Mouse (Mus musculus): ENCODE data around the gene Ptprd.

Ptprd gene

DNA sequence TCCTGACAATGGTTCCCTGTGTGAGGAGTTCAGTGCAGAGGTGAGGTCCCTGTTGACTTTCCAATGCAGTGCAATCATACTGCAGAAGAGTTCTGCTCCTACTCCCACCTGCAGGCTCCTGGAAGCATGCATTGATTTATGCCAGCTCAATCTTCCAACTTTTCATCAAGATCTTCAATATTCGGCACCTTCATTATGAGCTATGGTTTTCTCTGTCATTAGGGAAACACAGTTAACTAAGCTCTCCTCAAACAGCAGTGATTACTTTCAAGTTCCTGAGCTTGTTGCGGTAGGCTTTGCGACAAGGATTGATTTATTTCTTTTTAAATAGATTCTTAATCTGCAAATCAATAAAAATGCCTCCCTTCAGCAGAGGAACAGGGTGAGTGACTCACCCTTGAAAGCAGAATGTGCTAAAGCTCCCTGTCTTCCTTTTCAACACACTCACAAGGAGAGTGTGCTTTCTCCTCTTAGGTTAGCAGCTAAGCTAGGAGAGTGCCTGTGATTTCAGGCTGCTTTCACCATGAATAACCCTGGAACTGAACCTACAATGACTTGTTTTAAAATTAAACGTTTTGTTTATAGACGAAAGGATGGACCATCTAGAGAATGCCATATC, 1298.1 kb downstream of the Ptprd start:
- no peak for DNase-seq (ENCODE audit: low spot score in 2 of 2)

DNA sequence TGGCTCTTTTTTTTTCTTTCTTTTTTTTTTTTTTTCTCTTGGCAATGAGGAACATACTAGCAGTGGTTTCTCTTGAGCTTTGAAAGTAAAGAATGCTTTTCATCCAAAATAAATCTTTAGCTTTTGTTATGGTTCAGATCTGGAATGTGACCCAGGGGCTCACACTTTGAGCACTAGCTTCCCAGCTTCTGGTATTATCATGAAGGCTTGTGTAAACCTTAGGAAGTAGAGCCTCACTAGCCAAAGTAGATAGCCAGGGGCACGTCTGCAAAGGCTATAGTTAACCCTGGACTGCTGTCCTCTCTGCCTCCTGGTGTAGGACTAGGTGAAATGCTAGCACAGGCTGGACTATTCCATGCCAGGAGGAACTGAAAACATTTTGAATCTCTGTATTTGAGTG, 1310.1 kb downstream of the Ptprd start:
- no peak for DNase-seq (ENCODE audit: low spot score in 2 of 2)

DNA sequence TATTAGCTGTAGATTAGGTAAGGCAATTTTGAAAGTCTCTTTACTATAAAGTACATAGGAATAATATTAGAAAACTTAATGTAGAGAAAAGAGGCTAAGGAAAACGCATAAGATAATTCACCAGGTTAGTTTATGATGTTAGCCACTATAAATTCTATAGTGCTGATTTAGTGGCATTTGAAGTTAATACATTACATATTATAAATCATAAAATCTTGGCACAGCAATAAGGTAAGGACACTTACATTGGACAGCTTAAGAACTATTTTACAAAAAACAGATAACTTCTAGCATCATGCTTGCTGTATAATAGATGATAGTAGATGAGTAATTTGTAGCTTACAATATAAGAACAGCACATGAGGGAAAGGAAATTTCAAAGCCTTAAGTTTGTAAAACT, 1322.1 kb downstream of the Ptprd start:
- DNase-seq (ENCODE audit: low spot score in 2 of 2), result no peak

DNA sequence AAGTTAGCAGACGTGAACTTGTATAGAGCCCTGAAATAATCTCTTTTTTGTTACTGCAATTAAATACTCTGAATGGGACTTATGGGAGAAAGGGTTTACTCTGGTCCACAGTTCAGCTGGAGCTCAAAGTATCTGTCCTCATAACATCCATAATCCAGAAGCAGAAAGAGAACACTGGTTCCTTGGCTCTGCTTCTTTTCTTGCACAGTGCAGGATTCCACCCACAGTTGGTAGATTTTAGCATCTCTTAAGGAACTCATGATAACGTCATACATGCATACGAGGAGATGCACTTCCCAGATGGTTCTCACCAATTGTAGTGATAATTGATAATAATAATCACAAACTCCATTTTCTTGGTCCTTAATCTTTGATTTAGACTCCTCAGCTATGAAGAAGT, 1330.2 kb downstream of the Ptprd start:
- no peak for DNase-seq (ENCODE audit: low spot score in 2 of 2)

DNA sequence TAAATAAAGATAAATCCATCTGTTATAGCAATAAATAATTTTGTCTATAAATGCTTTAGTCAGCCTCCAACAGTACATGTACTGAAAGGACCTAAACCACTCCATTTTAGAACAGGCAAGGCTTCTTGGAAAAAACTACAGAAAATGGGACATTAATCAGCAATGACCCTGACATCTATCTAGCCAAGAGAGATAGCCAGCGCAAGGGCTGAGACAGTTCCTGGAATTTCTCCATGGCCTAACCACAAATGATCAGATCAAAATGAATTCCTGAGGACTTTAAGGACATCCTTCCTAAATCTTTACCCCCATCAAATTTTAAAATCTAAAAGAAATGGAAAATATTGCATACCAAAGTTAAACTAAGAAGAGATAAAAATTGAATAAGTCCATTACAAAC, 1340.8 kb downstream of the Ptprd start:
- no peak for DNase-seq (ENCODE audit: low spot score in 2 of 2)

DNA sequence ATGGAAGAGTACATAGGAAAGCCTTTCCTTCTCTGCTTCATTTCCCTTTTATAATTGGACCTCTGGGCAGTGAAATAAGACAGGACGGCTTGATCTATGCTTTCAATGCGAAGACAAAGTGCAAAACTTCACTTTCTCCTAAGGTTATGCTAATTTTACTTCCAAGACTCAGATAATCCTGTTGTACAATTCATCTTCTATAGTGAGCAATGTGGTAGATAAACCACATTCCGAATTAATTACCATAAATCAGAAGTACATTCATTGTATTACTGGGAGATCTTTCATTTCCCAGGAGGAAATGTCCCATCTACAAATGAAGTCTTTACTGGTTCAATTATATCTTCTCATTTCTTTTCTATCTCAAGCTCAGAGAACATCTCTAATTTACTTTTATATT, 1346.2 kb downstream of the Ptprd start:
- no peak for DNase-seq (ENCODE audit: low spot score in 2 of 2)

GRCm38 (mm10) chr4:76846265-76846664, 1365.5 kb downstream of the Ptprd start:
- no peak for DNase-seq (ENCODE audit: low spot score in 2 of 2)

DNA sequence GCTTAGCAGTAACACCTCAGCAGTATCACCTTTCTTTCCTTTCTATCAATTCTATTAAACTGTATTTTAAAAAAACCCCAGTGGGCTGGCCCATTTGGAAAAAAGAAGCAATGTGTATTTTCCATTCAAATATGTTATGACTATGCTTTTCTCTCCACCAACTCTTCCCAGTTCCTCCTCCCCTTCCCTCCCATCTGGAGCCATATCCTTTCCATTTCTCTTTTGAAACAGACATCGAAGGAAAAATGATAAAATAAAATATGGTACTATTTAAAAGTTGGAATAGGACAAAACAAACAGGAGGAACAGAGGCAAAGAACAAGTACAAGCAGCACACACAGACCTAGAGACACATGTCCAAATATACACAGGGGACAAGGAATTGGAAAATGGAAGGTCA, 1372.7 kb downstream of the Ptprd start:
- no peak for DNase-seq (ENCODE audit: low spot score in 2 of 2)

DNA sequence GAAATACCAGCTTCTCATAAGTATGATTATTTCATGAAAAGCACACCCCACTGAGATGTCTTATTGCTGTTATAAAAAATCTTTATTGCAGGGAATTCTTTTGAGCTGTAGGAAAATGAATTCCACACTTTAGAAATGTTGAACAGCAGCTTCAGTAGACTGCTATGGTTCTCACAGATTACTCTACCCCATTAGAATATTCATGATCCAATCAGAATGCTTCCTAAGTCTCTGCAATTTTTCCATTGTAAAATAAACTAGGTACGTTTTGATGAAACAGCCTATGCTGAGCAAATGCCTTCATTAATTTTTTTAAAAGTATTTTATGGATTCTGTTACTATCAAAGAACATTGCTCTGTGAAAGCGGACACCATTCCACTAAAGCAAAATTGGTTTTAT, 1399.6 kb downstream of the Ptprd start:
- no peak for DNase-seq (ENCODE audit: low spot score in 2 of 2)

- no peak for DNase-seq (ENCODE audit: low spot score in 2 of 2)
Measured at GRCm38 (mm10) chr4:76802708-76803107, 1409.1 kb downstream of the Ptprd start.

DNA sequence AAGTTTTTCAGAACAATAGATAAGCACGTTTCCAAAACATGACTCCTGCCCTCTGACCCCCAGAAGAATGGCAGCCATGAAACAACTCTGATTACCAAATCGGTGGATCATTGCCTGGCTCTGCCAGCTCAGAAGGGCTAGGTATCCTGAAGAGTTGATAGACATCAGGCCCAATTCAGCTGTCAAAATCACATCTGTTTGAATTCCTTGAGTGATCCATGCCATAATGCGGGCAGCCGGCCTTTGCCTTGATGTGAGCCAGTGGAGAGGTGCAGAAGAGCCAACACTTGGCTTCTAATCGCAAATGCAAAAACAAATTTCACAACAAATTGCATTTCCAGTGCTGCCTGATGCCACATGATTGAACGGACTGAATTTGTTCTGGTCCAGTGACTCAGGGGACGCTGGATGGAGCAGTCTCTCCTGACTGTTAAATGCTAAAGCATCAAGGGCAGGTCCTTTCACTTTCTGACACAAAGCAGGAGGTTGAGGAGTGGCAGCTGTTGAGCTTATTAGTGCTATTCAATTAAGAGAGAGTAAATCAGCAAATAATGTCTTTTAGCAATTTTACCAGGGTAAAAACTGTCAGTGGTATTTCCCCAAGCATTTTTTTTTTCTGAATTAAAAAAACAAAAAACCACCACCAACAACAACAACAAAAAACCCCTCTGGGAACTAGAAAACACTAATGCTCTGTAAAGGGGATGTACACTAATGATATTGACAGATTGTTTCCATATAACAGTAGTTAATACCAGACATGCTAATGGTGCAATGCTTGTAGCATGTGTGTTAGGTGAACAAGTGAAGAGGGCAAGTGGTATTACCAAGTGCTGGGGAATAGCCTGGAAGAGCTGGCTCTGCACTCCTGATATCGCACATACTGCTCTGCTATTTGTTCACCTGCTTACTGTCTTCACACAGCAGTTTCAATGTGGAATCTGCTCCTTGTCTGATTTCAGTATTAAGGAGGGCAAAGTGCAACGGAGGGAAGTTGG, 1413.5 kb downstream of the Ptprd start:
- DNase-seq (ENCODE audit: low spot score in 2 of 2), result no peak

DNA sequence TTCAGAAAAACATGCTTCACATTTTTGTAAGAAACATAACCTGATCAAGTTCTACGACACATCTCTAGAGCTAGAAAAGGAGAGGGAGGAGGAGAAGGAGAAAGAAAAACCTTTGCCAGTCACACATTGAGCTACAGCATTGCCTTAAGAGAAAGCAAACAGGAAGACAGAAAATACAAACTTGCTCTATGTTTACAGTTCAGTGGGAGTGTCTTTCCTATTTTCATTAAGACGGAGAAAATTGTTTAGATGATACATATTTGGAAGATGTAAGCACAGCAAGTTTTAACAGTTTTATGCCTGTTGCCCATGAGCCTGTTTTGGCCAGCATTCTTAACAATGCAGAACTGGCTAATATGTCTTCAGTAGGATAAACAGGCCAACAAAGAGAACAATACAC, 1426.4 kb downstream of the Ptprd start:
- no peak for DNase-seq (ENCODE audit: low spot score in 2 of 2)

DNA sequence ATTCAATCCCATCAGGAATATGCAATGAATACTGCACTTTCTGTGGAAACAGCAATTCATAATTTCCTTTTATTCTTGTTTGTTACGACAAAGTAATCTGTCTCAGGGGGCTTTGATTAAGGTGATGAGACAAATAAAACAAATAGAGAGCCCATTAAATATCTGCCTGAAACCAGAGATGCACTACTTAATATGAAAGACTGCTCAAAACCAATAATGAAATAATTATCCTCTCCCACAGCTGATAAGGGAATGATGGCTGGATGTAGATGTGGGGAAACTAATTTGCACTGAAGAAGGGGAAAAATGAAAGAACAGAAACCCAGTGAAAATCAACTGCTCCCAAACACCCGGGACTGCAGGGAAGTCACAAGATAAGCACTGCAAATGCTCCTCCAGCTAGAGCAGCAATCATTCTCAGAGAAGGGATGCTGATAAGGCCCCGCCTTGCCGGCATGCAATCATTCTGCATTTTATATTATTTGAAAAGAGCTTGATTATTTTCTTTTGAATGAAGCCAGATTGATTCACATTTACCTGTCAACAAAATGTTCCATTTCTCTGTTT, 1432.1 kb downstream of the Ptprd start:
- DNase-seq (ENCODE audit: low spot score in 2 of 2), result no peak

DNA sequence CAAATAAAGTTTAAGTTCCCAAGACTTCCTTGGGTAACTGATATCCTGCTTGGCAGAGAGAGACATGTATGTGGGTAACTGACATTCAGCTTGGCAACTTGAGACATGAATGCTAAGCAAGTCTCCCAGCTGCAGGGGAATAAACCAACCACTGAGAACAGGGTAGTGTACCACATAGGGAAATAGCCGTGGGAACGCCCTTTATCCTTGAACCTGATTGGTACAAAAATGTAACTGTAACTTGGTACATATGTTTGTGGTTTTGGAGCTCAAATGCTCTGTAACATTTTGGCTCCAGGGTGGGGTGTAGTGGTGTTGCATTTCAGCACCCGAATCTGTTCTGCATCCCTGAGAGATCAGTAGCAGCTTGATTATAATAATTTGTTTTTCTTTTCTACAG, 1444.8 kb downstream of the Ptprd start:
- DNase-seq (ENCODE audit: low spot score in 2 of 2), result no peak

GRCm38 (mm10) chr4:76766429-76766828, 1445.3 kb downstream of the Ptprd start:
- DNase-seq (ENCODE audit: low spot score in 2 of 2), result no peak

DNA sequence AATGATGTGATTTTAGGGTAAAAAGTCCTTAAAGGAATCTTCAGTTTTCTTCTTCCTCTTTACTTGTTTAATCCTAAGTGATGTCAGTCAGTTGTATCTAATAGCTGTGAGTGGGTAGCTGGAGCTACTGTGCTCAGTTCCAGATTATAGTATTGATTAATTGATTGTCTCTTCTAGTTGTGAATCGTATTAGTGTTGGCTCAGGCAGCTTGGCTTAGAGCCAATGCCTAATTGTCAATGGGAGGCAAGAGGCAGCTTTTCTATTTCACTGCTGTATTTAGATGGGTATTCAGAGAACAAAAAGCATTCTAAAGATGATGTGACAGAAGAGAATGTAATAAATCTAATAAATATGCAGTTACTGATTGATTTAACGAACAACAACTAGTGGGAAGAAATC, 1461.1 kb downstream of the Ptprd start:
- no peak for DNase-seq (ENCODE audit: low spot score in 2 of 2)

- DNase-seq (ENCODE audit: low spot score in 2 of 2), result no peak
Measured at GRCm38 (mm10) chr4:76735831-76736230, 1475.9 kb downstream of the Ptprd start.

DNA sequence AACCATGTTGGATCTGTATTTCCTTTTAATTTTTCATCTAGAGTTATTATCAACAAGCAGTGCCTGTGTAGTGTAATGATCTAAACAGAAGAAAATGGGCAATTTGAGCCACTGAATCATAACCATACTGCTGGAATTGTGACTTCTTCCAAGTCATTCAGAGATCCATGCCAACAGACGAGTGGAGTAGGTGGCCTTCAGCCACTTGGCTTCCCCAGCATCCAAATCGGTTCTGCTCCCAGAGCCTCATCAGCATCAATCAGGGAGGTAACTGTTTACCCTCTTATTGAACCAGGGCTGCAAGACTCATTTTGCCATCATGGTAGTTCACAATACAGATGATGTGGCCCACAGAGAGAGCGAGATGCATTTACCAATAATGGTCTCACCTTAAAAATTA, 1536.0 kb downstream of the Ptprd start:
- DNase-seq (ENCODE audit: low spot score in 2 of 2), result no peak

- DNase-seq (ENCODE audit: low spot score in 2 of 2), result no peak
Measured at GRCm38 (mm10) chr4:76673224-76673623, 1538.5 kb downstream of the Ptprd start.

- DNase-seq (ENCODE audit: low spot score in 2 of 2), result no peak
Measured at GRCm38 (mm10) chr4:76672653-76673052, 1539.1 kb downstream of the Ptprd start.

- no peak for DNase-seq (ENCODE audit: low spot score in 2 of 2)
Measured at GRCm38 (mm10) chr4:76661725-76662124, 1550.0 kb downstream of the Ptprd start.

DNA sequence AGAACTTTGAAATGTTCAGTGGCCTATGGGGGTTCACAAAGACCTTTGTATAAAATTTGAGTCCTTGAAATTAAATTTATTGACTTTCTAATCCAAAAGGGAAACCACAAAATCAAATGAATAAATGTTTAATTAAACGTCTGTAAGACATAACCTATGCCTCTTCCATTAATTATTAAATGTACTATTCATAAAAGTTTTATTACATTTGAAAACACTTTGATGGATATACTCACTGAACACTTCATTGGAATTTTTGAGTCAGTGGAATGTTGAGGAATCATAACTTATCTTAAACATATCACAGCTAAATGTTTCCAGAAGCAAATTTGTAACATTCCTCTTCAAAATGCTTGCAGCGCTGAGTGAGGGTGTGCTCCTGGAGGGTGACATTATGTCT, 1551.6 kb downstream of the Ptprd start:
- DNase-seq (ENCODE audit: low spot score in 2 of 2), result no peak

- DNase-seq (ENCODE audit: low spot score in 2 of 2), result no peak
Measured at GRCm38 (mm10) chr4:76656734-76657133, 1555.0 kb downstream of the Ptprd start.

Data from spleen, postnatal 10 days (tissue).